Mouse (Mus musculus) thymus, adult 2 months (tissue): Measurements from ENCODE around the gene Grin2b.

Experiments
- CTCF ChIP-seq: fragments of 200-500 bp; IDR thresholded peaks from 2 replicates; pipeline ENCODE4 v1.5.1; 2012; ENCODE audit warnings: mild to moderate bottlenecking, control low read depth, low read length, moderate library complexity, borderline replicate concordance; ENCODE audit not compliant: control insufficient read depth, poor library complexity, insufficient read depth; ENCODE audit errors: extremely low read depth
- POLR2A ChIP-seq: fragments of 200-500 bp; IDR thresholded peaks from 2 replicates; pipeline ENCODE4 v1.6.1; 2012; ENCODE audit warnings: mild to moderate bottlenecking, low read length, control low read depth, moderate library complexity; ENCODE audit not compliant: control insufficient read depth, poor library complexity, insufficient read depth; ENCODE audit errors: extremely low read depth

DNA sequence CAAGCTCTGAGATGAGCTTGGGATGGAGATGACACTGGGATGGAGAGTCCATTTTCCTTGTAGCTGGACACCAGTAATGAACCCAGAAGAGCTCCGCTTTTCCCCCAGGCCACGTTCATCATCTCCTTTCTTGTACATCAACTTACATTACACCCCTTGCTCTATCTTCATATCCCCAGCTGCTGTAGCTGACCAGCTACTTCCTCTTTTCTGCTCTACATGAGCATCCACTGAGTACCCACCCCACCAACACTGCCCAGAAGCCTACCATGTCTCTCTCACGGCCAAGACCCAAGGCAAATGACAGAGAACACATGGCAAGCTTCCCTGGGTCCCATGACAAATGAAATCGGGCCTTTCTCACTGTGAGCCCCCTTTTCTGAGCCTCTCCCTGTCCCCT lies 161.8 kb downstream of the Grin2b start:
- no peak for TF ChIP-seq CTCF
- TF ChIP-seq POLR2A, result no peak
